Mouse (Mus musculus): ENCODE measurements around the gene Evi2b.

- TF ChIP-seq CTCF (IDR thresholded peaks at IDR 0.05; ENCODE audit: control insufficient read depth, insufficient read depth, insufficient read length) (no peak), USF1 (IDR thresholded peaks at IDR 0.05; ENCODE audit: low read depth) (no peak), MYOG (IDR thresholded peaks at IDR 0.05; ENCODE audit: control insufficient read depth, extremely low read depth, insufficient read length) (no peak), MAX (IDR thresholded peaks at IDR 0.05) (no peak), MYOD1 (IDR thresholded peaks at IDR 0.05; ENCODE audit: control insufficient read depth, insufficient read length, low read depth) (no peak), CEBPB (IDR thresholded peaks at IDR 0.05; ENCODE audit: low read depth) (no peak)
Observed at GRCm38 (mm10) chr11:79504506-79504905, 19.1 kb downstream of the Evi2b start.

Data from C2C12 (cell line).